Mouse (Mus musculus): ENCODE measurements at regions not wholly inside any gene's neighbourhood (a gene's known extent, or its start where the extent isn't known, plus 50 kb on each side); places are given as distances from the start of the nearest gene placed in this dataset.

DNA sequence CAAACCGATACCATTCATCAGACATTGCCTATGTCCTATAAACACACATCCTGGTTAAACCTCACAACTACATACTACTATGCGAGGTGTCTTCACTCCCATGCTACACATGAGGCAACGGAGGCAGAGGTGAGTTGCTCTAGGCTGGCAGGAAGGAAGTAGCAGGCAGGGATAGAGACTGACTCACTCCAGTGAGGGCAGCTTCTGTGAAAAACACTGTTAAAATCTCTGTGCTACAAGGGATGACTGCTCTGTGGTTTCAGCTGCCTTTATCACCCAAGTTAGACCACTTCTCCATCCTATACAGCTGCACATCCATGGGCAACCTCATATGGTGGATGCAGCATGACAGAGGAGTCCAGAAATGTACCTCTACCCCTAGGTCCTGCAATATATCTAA, 91.0 kb upstream of the Sgk1 start:
- H3K4me2 ChIP-seq: no peak overlapping the region
- no peak for ATAC-seq (ENCODE audit: low FRiP score)
- no peak overlapping the region for H3K4me3 ChIP-seq
- no peaks in the 10 kb centered on the region for H3K27me3 ChIP-seq
- no peaks in the 10 kb centered on the region for H3K9me3 ChIP-seq
- H3K9ac ChIP-seq: no peak overlapping the region
- H3K36me3 ChIP-seq: no peaks in the 10 kb centered on the region
- 99% methylated on average over 3 of the region's 3 CpGs for WGBS
- no peak overlapping the region for H3K27ac ChIP-seq
- H3K4me1 ChIP-seq (replicated peaks): peaks cover 13% of the 10 kb centered on the region; the same call in 1 of the 2 replicates

DNA sequence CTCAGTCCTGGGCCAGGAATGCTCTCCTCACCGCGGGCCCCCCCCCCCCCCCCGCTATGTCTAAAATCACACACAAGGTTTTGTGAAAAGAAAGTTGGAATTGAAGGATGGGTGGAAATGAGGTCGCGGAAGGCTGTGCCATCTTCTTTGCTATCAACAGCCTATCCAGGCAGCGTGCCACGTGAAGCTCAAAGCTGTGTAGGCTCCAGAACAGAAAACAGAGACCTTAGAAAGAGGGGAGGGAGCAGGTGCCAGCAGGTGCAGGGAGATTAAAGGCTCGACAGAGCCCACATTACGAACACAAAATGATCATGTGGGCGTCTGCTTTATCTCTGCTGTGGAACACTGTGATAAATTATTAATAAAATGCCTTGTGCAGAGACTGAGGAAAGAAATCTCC, 89.6 kb upstream of the Sgk1 start:
- no peaks in the 10 kb centered on the region for H3K27me3 ChIP-seq
- no peak overlapping the region for H3K4me3 ChIP-seq
- H3K36me3 ChIP-seq: no peaks in the 10 kb centered on the region
- H3K27ac ChIP-seq: no peak overlapping the region
- peaks cover 17% of the 10 kb centered on the region for H3K4me1 ChIP-seq (replicated peaks)
- H3K9me3 ChIP-seq: no peaks in the 10 kb centered on the region
- WGBS: 37% methylated on average over 10 of the region's 10 CpGs
- no peak overlapping the region for H3K9ac ChIP-seq
- no peak overlapping the region for H3K4me2 ChIP-seq
- ATAC-seq (ENCODE audit: low FRiP score): no peak

DNA sequence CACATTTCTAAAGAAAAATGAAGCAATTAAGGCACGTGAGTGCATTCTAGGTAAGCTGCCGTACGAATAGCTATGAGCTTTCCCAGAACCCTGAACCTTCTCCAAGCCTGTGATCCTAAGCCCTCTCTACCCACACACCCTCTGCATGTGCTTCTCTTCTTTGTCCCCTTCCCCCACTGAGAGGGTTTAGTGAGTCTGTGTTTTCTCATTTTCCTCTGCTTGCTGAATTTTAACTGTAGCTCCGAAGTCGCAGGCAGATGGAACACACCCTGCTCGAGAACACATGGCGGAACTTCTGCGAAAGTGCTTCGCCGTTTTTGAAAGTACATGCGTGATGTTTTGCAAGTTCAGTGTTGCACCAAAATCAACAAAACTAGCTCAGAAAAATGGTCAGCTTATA, 88.3 kb upstream of the Sgk1 start:
- Histone ChIP-seq H3K27ac (no peak overlapping the region), H3K9me3 (no peaks in the 10 kb centered on the region), H3K36me3 (no peaks in the 10 kb centered on the region), H3K4me3 (no peak overlapping the region), H3K9ac (no peak overlapping the region; the same call in 1 of the 2 replicates), H3K4me1 (replicated peaks) (peaks cover 17% of the 10 kb centered on the region), H3K4me2 (no peak overlapping the region), H3K27me3 (no peaks in the 10 kb centered on the region)
- ATAC-seq (ENCODE audit: low FRiP score): no peak
- 87% methylated on average over 11 of the region's 11 CpGs for WGBS

DNA sequence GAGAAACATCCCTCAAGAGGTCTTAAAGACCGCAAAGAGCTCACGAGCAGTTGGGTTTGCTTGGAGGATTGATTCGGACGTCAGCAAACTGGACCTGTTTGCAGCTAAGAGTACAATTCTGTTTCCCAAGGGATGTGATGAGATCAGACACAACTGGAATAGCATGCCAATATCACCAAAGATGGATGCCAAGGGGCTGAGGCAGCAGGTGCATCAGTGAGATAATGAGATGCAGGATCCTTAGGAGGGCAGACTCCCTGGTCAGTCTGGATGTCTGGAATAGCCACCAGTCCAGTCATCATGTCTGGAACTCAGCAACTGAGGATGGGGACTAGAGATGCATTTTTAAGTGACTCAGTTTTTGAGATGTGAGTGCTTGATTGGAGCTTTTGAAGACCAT, 85.6 kb upstream of the Sgk1 start:
- no peak overlapping the region for H3K9ac ChIP-seq
- no peak overlapping the region for H3K4me2 ChIP-seq
- no peaks in the 10 kb centered on the region for H3K27me3 ChIP-seq
- WGBS: 88% methylated on average over 4 of the region's 4 CpGs
- H3K9me3 ChIP-seq: no peaks in the 10 kb centered on the region
- no peak overlapping the region for H3K4me3 ChIP-seq
- H3K36me3 ChIP-seq: no peaks in the 10 kb centered on the region
- no peak for ATAC-seq (ENCODE audit: low FRiP score)
- no peak overlapping the region for H3K27ac ChIP-seq
- H3K4me1 ChIP-seq (replicated peaks): peaks cover 8% of the 10 kb centered on the region

DNA sequence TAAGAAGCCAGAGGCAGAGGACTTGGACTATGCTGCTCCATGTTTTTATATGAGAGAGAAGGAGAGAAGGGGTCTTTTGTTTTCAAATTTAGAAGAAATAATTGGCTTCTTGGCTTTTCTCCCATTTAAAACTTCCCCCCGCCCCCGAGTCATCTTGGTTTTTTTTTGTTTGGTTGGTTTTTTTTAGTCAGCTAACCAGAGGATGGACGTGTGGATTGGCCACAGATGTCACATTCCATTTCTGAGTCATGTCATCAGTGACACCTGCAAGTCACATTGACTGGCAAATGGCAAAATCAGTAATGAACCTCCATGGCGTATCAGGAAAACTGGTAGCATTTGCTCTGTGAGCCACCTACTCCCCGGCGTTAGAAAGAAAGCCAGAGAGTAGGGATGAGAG, 83.9 kb upstream of the Sgk1 start:
- peaks cover 4% of the 10 kb centered on the region; the same call in 1 of the 2 replicates for H3K4me1 ChIP-seq (replicated peaks)
- no peak overlapping the region for H3K4me3 ChIP-seq
- WGBS: 77% methylated on average over 6 of the region's 6 CpGs
- no peak overlapping the region for H3K27ac ChIP-seq
- H3K9ac ChIP-seq: no peak overlapping the region
- H3K27me3 ChIP-seq: no peaks in the 10 kb centered on the region
- H3K4me2 ChIP-seq: no peak overlapping the region
- no peaks in the 10 kb centered on the region for H3K9me3 ChIP-seq
- no peaks in the 10 kb centered on the region for H3K36me3 ChIP-seq
- ATAC-seq (ENCODE audit: low FRiP score): no peak

DNA sequence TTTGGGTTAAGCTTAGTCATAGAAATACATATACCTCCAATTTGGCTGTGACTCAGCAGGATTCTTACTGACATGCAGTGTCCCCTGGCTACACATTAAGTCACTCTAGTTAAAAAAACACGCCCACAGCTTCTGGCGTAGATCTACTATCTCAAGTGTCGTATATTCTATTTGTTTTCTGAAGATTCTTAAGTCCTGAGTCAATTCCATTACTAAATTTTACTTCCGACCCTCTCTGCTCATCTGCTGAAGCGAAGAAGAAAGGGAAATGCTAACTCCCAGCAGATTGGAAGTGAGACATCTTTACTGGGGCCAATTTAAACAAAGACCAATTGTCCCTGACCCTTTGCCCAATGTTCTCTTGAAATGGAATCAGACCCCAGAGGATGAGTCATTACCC, 80.4 kb upstream of the Sgk1 start:
- H3K27ac ChIP-seq: no peak overlapping the region
- peaks cover 4% of the 10 kb centered on the region; the same call in 1 of the 2 replicates for H3K4me1 ChIP-seq (replicated peaks)
- H3K4me2 ChIP-seq: no peak overlapping the region
- H3K27me3 ChIP-seq: no peaks in the 10 kb centered on the region
- ATAC-seq (ENCODE audit: low FRiP score): no peak
- H3K4me3 ChIP-seq: no peak overlapping the region
- no peak overlapping the region for H3K9ac ChIP-seq
- WGBS: 88% methylated on average over 5 of the region's 5 CpGs
- H3K36me3 ChIP-seq: no peaks in the 10 kb centered on the region
- H3K9me3 ChIP-seq: no peaks in the 10 kb centered on the region

DNA sequence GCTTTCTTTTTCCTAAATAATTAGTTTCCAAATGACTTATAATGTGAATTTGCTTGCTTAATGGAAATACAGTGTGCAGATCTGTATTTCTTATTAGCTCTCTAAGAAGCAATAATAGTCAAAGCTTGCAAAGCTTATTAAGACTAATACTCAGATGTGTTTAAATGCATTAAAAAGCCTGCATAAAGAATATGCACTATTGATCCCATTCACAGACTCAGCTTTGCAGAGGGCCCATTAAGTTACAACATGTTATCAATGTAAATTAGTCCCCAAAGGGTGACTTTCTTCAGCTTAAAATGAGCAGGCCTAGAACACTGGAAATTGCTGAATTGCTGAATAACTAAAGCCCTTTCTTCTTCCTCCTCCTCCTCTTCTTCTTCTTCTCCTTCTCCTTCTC, 78.8 kb upstream of the Sgk1 start:
- Histone ChIP-seq H3K4me2 (no peak overlapping the region), H3K27ac (no peak overlapping the region), H3K27me3 (no peaks in the 10 kb centered on the region), H3K9ac (no peak overlapping the region), H3K9me3 (no peaks in the 10 kb centered on the region), H3K36me3 (no peaks in the 10 kb centered on the region), H3K4me3 (no peak overlapping the region), H3K4me1 (replicated peaks) (no peaks in the 10 kb centered on the region)
- ATAC-seq (ENCODE audit: low FRiP score): no peak

DNA sequence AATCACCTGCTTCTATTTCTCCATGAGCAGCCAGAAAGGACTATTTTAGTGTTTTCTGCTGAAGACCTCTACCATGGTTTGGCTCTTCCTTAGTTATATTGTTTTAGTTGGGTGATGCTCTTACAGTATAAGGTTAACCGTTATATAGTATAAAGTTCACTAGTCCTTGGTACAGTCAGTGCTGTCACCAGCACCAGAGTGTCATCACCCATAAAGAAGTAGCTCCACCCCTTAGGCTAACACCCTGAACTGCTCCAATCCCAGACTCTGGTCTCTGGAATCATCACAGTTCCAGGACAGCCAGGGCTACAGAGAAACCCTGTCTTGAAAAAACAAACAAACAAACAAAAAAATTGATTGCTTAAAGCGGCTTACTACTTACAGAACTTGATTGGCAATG, 77.2 kb upstream of the Sgk1 start:
- Histone ChIP-seq H3K36me3 (no peaks in the 10 kb centered on the region), H3K27me3 (no peaks in the 10 kb centered on the region), H3K9me3 (no peaks in the 10 kb centered on the region), H3K27ac (no peak overlapping the region), H3K4me1 (replicated peaks) (no peaks in the 10 kb centered on the region), H3K4me2 (no peak overlapping the region), H3K4me3 (no peak overlapping the region), H3K9ac (no peak overlapping the region)
- no peak for ATAC-seq (ENCODE audit: low FRiP score)
- 90% methylated on average over 2 of the region's 2 CpGs for WGBS

DNA sequence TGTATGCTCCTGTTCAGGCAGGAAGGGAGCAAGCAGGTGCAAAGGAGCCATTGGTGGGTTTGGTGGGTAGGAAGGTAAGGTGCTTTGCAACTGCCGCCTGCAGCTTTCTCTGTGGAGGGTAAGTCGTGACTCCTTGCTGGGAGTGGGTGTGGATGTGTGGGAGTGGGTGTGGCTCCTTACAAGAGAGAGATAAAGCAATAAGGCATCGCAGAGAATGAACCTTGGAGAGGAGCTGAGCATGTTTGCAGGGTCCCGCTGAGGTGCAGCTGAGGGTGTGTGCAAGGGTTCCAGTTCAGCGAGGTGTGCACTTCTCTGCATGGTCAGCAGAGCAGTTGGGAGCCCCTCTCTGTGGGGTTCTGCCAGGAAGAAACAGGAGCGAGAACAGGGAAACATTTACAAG, 76.4 kb upstream of the Sgk1 start:
- Histone ChIP-seq H3K27me3 (no peaks in the 10 kb centered on the region), H3K27ac (no peak overlapping the region), H3K4me2 (no peak overlapping the region), H3K4me1 (replicated peaks) (no peaks in the 10 kb centered on the region), H3K9ac (no peak overlapping the region), H3K36me3 (no peaks in the 10 kb centered on the region), H3K4me3 (no peak overlapping the region), H3K9me3 (no peaks in the 10 kb centered on the region)
- no peak for ATAC-seq (ENCODE audit: low FRiP score)
- 60% methylated on average over 6 of the region's 6 CpGs for WGBS

DNA sequence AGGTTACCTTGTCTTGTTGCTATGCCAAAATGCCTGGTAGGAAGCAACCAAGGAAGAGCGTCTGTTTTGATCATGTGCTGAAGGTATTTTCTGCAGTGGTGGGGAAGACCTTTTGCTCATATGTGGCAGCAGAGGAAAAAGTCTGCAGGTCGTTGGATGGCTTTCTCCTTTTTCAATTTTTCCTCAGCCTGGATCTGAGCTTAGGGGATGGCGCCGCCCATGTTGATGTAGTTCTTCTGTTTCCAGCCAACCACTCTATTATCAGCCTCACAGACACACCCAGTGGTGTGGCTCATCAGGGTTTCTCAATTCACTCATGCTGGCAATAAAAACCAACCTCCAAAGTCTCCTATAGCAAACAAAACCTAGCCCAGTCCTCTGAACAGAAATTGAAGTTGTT, 75.3 kb upstream of the Sgk1 start:
- Histone ChIP-seq H3K9me3 (no peaks in the 10 kb centered on the region), H3K4me1 (replicated peaks) (no peaks in the 10 kb centered on the region), H3K36me3 (no peaks in the 10 kb centered on the region), H3K27ac (no peak overlapping the region), H3K4me3 (no peak overlapping the region), H3K27me3 (no peaks in the 10 kb centered on the region), H3K4me2 (no peak overlapping the region), H3K9ac (no peak overlapping the region)
- ATAC-seq (ENCODE audit: low FRiP score): no peak
- 94% methylated on average over 4 of the region's 4 CpGs for WGBS

DNA sequence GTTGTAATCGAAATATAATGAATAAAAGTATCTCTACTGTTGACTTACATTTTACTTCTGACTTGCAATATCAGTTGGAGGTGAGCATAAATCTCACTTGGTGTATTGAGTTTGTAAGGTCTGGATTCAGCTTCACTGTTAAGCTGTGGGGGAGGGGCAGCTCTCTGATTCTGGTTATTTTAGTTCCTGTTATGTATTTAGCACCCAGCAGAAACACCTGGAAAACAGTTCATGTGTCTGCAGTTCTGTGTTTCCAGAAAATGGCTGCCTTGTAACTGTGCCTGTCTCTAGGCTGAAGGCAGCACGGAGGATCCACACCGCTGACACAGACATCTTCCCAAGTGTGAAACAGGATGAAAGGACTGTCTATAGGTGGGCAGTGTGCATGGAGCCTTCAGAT, 62.3 kb upstream of the Sgk1 start:
- no peaks in the 10 kb centered on the region for H3K36me3 ChIP-seq
- H3K27ac ChIP-seq: peak overlapping the region; percentile 60
- no peaks in the 10 kb centered on the region for H3K27me3 ChIP-seq
- no peak overlapping the region for H3K9ac ChIP-seq
- no peaks in the 10 kb centered on the region for H3K9me3 ChIP-seq
- H3K4me3 ChIP-seq: no peak overlapping the region
- peaks cover 10% of the 10 kb centered on the region for H3K4me1 ChIP-seq (replicated peaks)
- no peak overlapping the region for H3K4me2 ChIP-seq
- ATAC-seq (ENCODE audit: low FRiP score): 0 out of 2 replicates have a peak, but pooled peaks have one; percentile 34
- 70% methylated on average over 3 of the region's 3 CpGs for WGBS

DNA sequence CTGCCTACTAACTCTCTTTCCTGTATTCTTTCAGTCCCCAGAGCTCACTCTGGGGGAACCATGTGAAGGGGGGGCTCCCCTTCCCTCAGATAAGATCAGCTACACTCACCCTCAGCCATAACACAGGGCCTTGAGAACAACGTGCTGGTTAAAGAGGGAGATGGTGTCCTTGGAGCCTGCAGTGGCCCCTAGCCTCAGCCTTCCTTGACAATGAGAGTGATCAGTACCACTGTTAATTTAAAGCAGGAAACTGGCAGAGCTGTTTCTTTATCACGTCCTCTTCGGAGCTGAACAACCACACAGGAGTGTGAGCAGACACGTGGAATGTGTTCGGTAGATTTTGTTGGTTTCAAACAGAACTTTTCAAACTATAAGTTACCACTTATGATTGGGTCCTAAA, 60.6 kb upstream of the Sgk1 start:
- no peak overlapping the region for H3K9ac ChIP-seq
- no peak for ATAC-seq (ENCODE audit: low FRiP score)
- WGBS: 79% methylated on average over 5 of the region's 5 CpGs
- no peaks in the 10 kb centered on the region for H3K36me3 ChIP-seq
- H3K4me3 ChIP-seq: no peak overlapping the region
- H3K9me3 ChIP-seq: no peaks in the 10 kb centered on the region
- no peak overlapping the region for H3K27ac ChIP-seq
- H3K4me1 ChIP-seq (replicated peaks): peaks cover 17% of the 10 kb centered on the region
- H3K4me2 ChIP-seq: no peak overlapping the region
- H3K27me3 ChIP-seq: no peaks in the 10 kb centered on the region

DNA sequence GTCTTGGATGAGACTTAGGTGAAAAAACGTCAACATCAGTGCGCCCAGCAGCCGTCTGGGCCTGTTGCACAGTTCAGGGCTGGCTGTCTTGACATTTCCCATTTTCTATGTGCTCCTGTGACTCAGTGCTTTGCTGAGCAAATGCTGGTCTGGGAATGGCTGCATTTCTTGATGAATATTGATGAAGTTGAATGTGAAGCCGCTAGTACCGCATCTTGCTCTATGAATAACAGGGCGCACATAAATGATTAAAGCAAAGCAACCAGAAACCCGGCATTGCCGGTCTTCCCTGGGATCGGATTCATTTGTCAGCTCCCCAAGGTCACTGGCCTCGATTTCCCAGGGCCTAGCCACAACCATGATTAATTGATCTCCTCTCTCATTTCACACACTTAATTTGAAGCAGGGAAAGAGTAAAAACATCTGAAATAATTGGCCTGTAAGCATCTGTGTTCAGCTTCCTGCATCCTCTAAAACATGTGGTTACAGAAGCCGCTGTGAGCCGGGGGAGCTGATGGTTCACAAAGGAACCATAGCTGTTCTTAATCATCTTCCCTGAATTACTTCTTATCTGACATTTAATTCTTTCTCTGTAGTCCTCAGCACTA, 57.5 kb upstream of the Sgk1 start:
- no peak overlapping the region for H3K9ac ChIP-seq
- H3K4me2 ChIP-seq: no peak overlapping the region
- whole genome bisulfite sequencing: 32% methylated on average over 12 of the region's 12 CpGs
- H3K9me3 ChIP-seq: no peaks in the 10 kb centered on the region
- peak; percentile 44 for ATAC-seq (ENCODE audit: low FRiP score)
- H3K27ac ChIP-seq: peak overlapping the region; percentile 73
- no peaks in the 10 kb centered on the region for H3K36me3 ChIP-seq
- peaks cover 29% of the 10 kb centered on the region for H3K4me1 ChIP-seq (replicated peaks)
- H3K27me3 ChIP-seq: no peaks in the 10 kb centered on the region
- H3K4me3 ChIP-seq: no peak overlapping the region
